Mouse (Mus musculus) G1E (cell line): ENCODE results near the gene Aktip. TPM values are rescaled to one million over a fixed set of nuclear protein-coding genes. Genes with fewer than 3 reads are reported as not detected.

Experiments used
- ATAC-seq: 2 replicates; pipeline ENCODE4 v1.8.0; 2016; ENCODE audit warnings: mild to moderate bottlenecking; ENCODE audit not compliant: insufficient number of reproducible peaks, poor library complexity, low FRiP score, severe bottlenecking; ENCODE audit errors: extremely low read depth
- DNase-seq: peaks from one replicate; pipeline ENCODE4 v3.0.0; 2012; ENCODE audit warnings: low spot score
- H3K27me3 ChIP-seq: 2 replicates; pipeline ENCODE4 v1.6.1; 2012; ENCODE audit warnings: mild to moderate bottlenecking, low read length, inconsistent platforms; ENCODE audit not compliant: insufficient read depth
- H3K36me3 ChIP-seq: replicated peaks from 2 replicates; pipeline ENCODE3; 2012; ENCODE audit warnings: mild to moderate bottlenecking, inconsistent platforms
- H3K4me1 ChIP-seq: 2 replicates; pipeline ENCODE4 v1.6.1; 2012; ENCODE audit warnings: low read depth, low read length, inconsistent platforms, mixed read lengths; ENCODE audit not compliant: insufficient read depth
- H3K4me3 ChIP-seq: 2 replicates; pipeline ENCODE4 v1.5.1; 2012; ENCODE audit warnings: low read depth, mild to moderate bottlenecking, inconsistent platforms, low read length, moderate library complexity, mixed read lengths
- H3K9me3 ChIP-seq: replicated peaks from 2 replicates; pipeline ENCODE4 v1.6.1; 2012; ENCODE audit warnings: inconsistent platforms
- CTCF ChIP-seq: IDR thresholded peaks from 2 replicates; pipeline ENCODE4 v1.5.1; 2012; ENCODE audit warnings: low read depth, low read length, inconsistent platforms, mixed read lengths
- GATA1 ChIP-seq: IDR thresholded peaks from 2 replicates; pipeline ENCODE4 v1.6.1; 2012; ENCODE audit warnings: borderline replicate concordance, low read length, inconsistent platforms, mixed read lengths
- GATA2 ChIP-seq: IDR thresholded peaks from 2 replicates; pipeline ENCODE4 v1.6.1; 2012; ENCODE audit warnings: low read depth, low read length, inconsistent platforms, borderline replicate concordance
- POLR2AphosphoS5 ChIP-seq: IDR thresholded peaks from 2 replicates; pipeline ENCODE4 v1.6.1; 2012; ENCODE audit warnings: low read depth, low read length, inconsistent platforms; ENCODE audit not compliant: insufficient replicate concordance
- TAL1 ChIP-seq: conservative IDR thresholded peaks from 2 replicates; pipeline ENCODE4 v1.6.1; 2012; ENCODE audit warnings: low read depth, low read length, inconsistent platforms, mixed read lengths
- polyA plus RNA-seq: library from polyadenylated mRNA; stranded (reverse); fragments of >175 nt; gene quantifications from 2 replicates; pipeline ENCODE4 v1.2.3, GENCODE M21; 2012
- total RNA-seq, 2 experiments: library from RNA; stranded (forward) in 1 of 2; stranded (reverse) in 1 of 2; fragments of 200-1000 nt in 1 of 2; fragments of >200 nt in 1 of 2; fragmentation: Nextera tagmentation in 1 of 2; gene quantifications; 2 replicates each; pipeline ENCODE4 v1.2.3; 2014 to 2017

The Aktip gene
- total and polyA plus RNA-seq, 3 experiments: 2.4 to 18.3 (median 12.3) TPM

DNA sequence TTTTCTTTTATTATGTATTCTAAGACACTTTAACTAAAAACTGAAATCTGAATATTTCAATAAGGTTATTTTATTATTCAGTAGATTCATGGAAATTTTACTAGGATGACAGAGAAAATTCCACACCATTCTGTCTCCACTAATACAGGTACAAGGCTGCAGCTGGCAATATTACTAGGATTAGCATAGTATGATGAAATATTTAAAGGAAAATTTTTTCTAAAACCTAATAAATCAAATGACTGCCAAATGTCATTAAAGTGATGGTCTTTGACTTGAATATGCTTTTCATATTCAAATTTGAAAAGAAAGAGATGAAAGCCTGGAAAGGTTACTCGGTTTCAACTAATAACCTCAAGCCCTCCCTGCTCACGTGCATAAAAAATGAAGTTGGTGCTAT is 34.3 kb upstream of the Aktip start:
- H3K4me3 ChIP-seq: no peak overlapping the region
- DNase-seq: no peak
- no peaks in the 10 kb centered on the region for H3K4me1 ChIP-seq
- H3K36me3 ChIP-seq: no peaks in the 10 kb centered on the region
- TF ChIP-seq POLR2AphosphoS5 (no peak), GATA2 (no peak), GATA1 (no peak), TAL1 (no peak), CTCF (no peak)
- no peaks in the 10 kb centered on the region for H3K9me3 ChIP-seq
- no peak for ATAC-seq
- H3K27me3 ChIP-seq: no peaks in the 10 kb centered on the region

DNA sequence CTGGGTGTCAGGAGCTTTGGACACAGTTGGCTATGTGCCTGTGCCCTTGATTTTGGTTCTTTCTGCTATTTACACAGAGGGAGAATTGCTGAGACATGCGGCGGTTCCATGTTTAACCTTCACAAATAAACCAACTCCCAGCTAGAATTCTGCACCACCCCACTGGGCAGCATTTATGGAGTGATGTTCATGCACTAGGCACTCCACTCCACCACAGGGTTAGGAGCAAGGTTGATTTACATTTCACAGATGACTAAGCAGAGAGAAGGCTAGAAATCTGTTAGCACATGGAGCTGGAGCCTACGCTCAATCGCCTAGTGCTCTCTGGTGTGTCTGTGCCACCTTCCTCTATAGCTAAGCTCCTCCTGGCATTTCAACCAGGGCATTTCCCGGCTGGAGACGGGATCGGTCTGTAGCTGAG is 27.7 kb upstream of the Aktip start:
- Histone ChIP-seq H3K4me3 (no peak overlapping the region), H3K36me3 (no peaks in the 10 kb centered on the region), H3K9me3 (no peaks in the 10 kb centered on the region), H3K27me3 (no peaks in the 10 kb centered on the region), H3K4me1 (no peaks in the 10 kb centered on the region)
- no peak for TF ChIP-seq TAL1
- TF ChIP-seq POLR2AphosphoS5: no peak
- TF ChIP-seq CTCF: no peak
- no peak for TF ChIP-seq GATA1
- no peak for TF ChIP-seq GATA2
- no peak for ATAC-seq
- no peak for DNase-seq

DNA sequence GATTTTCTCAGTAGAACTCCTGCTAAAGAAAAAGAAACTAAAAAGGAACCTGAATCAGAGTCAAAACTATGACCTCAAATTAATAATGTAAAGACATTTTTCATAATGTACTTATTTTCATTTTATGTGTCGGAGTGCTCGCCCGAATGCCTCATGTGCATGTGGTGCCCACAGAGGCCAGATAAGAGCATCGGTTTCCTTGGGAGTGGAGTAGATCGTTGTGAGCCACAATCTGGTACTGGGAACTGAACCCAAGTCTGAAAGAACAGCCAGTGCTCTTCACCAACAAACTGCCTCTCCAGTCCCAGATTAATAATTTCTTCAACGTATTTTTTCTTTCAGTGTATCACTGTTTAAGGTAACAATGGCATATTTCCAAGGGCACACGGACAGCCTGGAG is 24.5 kb upstream of the Aktip start:
- ATAC-seq: no peak
- H3K27me3 ChIP-seq: no peaks in the 10 kb centered on the region
- no peak for DNase-seq
- no peaks in the 10 kb centered on the region for H3K4me1 ChIP-seq
- H3K4me3 ChIP-seq: no peak overlapping the region
- TF ChIP-seq CTCF (no peak), TAL1 (no peak), GATA1 (no peak)
- no peaks in the 10 kb centered on the region for H3K36me3 ChIP-seq
- H3K9me3 ChIP-seq: no peaks in the 10 kb centered on the region

DNA sequence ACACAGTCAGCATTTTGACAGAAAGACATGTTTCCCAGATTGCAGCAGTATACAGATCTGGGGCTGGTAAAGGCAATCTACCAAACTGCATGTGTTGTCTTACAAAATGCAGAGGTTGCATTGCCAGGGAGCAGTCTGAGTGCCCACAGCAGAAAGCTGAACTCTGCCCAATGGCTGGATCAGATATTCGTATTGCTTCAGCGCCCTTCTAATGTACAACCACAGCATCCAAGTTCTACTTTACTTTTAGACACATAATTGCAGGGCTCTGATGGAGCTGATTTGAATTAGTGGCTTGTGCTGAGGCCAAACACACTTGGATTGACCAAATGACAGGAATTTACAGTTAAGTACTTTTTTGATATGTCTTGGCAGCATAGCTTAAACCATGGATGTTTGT is 22.1 kb upstream of the Aktip start:
- Histone ChIP-seq H3K9me3 (no peaks in the 10 kb centered on the region), H3K27me3 (no peaks in the 10 kb centered on the region), H3K4me3 (no peak overlapping the region), H3K4me1 (no peaks in the 10 kb centered on the region), H3K36me3 (no peaks in the 10 kb centered on the region)
- ATAC-seq (no peak), DNase-seq (no peak)
- no peak for TF ChIP-seq POLR2AphosphoS5
- no peak for TF ChIP-seq CTCF
- no peak for TF ChIP-seq GATA1
- no peak for TF ChIP-seq TAL1
- TF ChIP-seq GATA2: no peak

DNA sequence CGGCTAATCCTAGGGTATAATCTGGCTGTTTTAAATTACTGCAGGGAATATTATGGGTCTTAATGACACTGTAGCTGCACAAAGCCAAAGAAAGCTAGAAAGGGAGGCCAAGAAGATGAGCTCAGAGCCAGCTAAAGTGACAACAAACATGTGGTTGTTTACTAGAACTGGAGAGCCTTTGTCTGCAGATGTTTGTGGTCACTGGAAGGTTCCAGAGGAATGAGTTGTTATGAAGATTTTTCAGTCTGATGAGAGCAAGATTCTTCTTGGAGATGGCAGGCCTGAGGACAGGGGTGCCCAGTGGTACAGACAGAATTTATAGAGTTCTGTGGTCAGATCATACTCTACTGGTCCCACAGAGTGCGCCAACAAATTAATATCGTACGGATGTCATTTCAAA is 18.5 kb upstream of the Aktip start:
- no peak for DNase-seq
- TF ChIP-seq GATA2 (no peak), POLR2AphosphoS5 (no peak), GATA1 (no peak), CTCF (no peak)
- Histone ChIP-seq H3K36me3 (no peaks in the 10 kb centered on the region), H3K27me3 (no peaks in the 10 kb centered on the region), H3K4me3 (no peak overlapping the region), H3K4me1 (no peaks in the 10 kb centered on the region), H3K9me3 (no peaks in the 10 kb centered on the region)
- no peak for ATAC-seq

DNA sequence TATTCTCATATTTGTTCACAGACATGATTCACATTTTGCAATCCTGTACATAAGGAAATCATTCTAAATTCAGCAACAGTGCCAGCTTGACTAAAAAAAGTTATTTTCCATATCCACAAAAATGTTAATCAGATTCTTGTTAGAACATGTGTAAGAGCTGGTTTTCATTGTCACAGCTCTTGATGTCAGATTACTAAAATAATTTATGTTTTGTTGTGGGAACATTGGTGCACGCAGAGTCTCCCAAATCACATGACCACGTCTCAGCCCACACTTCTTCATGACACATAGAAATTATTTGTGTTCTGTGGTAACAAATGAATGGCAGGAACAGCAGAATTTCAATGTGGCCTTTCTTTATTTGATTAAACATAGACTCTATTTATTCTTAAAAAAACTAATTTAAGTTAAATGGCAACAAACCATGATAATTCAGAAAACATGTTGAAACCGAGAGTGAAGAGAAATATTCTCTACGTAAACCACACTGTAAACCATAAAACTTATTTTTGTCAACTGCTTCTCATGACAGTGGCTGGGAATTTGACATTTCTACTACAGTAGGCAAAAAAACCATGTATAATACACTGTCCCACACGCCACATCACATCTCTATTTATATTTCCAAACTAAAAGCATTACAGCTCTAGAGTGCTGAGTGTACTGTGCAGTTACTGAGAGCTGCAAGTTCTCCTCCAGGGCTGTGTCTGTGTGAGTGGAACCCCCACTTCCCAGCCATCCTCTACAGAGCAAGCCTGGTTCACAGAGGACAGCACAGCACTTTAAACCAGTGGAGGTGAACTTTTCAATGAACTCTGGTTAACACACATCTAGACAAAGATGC is 17.5 kb upstream of the Aktip start:
- Histone ChIP-seq H3K4me3 (no peak overlapping the region), H3K4me1 (no peaks in the 10 kb centered on the region), H3K36me3 (no peaks in the 10 kb centered on the region), H3K27me3 (no peaks in the 10 kb centered on the region), H3K9me3 (no peaks in the 10 kb centered on the region)
- ATAC-seq (no peak), DNase-seq (no peak)
- no peak for TF ChIP-seq CTCF
- no peak for TF ChIP-seq GATA2
- TF ChIP-seq GATA1: no peak
- no peak for TF ChIP-seq TAL1
- TF ChIP-seq POLR2AphosphoS5: no peak
